Mouse (Mus musculus) liver, embryonic 14.5 days (tissue): ENCODE results near the gene Ubl5.

Experiments used
- CTCF ChIP-seq: IDR thresholded peaks from 2 replicates; pipeline ENCODE4 v1.5.1; 2016; ENCODE audit warnings: antibody characterized with exemption, low read depth, control low read depth
- EP300 ChIP-seq: IDR thresholded peaks from 2 replicates; pipeline ENCODE4 v1.6.1; 2016; ENCODE audit warnings: antibody characterized with exemption, low read depth

- no peak for TF ChIP-seq CTCF
- TF ChIP-seq EP300: no peak
Measured at GRCm38 (mm10) chr9:20641501-20641900, 1.2 kb upstream of the Ubl5 start.
